Mouse (Mus musculus) left cerebral cortex, adult 2 months (tissue): ENCODE data around the gene Sass6. TPM values are rescaled to one million over a fixed set of nuclear protein-coding genes. Genes with fewer than 3 reads are reported as not detected.
"Not testable (repeated sequence)": the region's sequence is repeated elsewhere in the genome, so short reads cannot be mapped to it uniquely, and the experiment has no call there.

Experiments used
- DNase-seq, 2 experiments: peaks; one replicate each; pipeline ENCODE4 v3.0.0; 2021 to 2022; ENCODE audit warnings: low spot score in 2 of 2, mixed read lengths in 1 of 2; ENCODE audit errors: extremely low spot score in 1 of 2
- H3K27ac ChIP-seq: fragments of 200-600 bp; 2 replicates; pipeline ENCODE4 v1.8.1; 2022
- H3K4me3 ChIP-seq: fragments of 200-600 bp; 2 replicates; pipeline ENCODE4 v1.8.1; 2022
- CTCF ChIP-seq: fragments of 200-600 bp; IDR thresholded peaks from 2 replicates; pipeline ENCODE4 v1.8.1; 2022; ENCODE audit warnings: antibody characterized with exemption, mild to moderate bottlenecking, moderate library complexity
- intact Hi-C: fragments of 180-260 bp; cut with DNase I; formaldehyde crosslinking; loops from one replicate; pipeline ENCODE4 v1.15.1; 2025
- long read RNA-seq, 2 experiments: library from polyadenylated mRNA; stranded (forward); transcript quantifications; one replicate each; pipeline ENCODE4 v2.0.0; 2021; ENCODE audit warnings: borderline mapping rate in 2 of 2
- total RNA-seq, 2 experiments: library from RNA; stranded (reverse); gene quantifications; 2 replicates each; pipeline ENCODE4 v1.2.3; 2021

The Sass6 gene
- 1 to 10 TPM; 5.9 to 8.1 TPM for total RNA-seq
- long read RNA-seq, experiment 1, partial matches to known transcripts = 1 of 1 reads
- long read RNA-seq, experiment 1, other reads (novel, unspliced or antisense) = 0 of 1 reads
- long read RNA-seq, experiment 2, partial matches to known transcripts = 2 of 3 reads
- long read RNA-seq, experiment 2, other reads (novel, unspliced or antisense) = 0 of 3 reads

DNA sequence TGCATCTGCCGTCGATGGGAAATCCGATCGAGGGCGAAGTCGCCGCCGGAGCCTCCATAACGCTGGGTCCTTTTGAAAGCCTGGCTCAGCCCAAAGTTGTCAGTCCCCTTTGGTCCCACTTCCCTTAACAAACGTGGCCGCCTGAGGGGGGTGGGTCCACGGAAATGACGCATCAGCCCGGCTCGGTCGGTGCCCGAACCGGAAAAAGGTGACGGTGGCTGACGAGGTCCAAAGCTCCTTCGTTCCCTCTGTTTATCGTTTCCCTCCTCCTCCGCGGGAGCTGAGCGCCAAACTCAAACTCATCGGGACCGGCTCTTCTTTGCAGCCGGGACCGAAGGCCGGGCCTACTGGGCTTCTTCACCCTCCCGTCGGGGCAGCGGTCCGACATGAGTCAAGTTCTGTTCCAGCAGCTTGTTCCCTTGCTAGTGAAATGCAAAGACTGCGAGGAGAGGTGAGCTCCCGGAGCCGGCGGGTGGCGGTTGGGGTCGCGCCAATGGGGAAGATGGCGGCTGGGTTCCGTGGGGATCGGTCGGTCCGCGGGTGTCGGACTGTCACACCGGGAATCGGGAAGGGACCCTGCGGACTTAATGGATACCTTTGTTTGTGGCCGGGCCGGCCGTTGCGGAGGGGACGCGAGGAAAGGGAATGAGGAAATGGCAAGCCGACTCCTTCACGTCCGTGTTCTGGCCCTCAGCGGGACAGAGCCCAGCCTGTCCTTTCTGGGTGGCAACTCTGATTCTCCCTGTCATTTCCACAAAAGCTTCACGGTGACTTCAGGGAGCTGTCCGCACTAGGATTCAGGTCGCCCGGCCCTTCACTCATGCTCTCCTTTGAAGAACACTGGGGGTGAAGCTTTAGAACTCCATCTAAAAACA lies at the start of gene Sass6:
Sass6 (plus strand) TSS at position 255 of the 875 bp plus-strand sequence.
- Histone ChIP-seq H3K27ac (peak within 1 kb of the TSS; percentile 87), H3K4me3 (peak within 1 kb of the TSS; percentile 93)
- intact Hi-C loops = loop anchor here (1.0 to 5.0 kb wide), 4 partner anchors 67 to 154 kb away; partner anchors contain the start of genes Mfsd14a, Rtca and Slc35a3
- no peak for TF ChIP-seq CTCF
- DNase-seq = peak; percentile 98 to 99

GRCm38 (mm10) chr3:116547430-116547829 lies 47.4 kb upstream of the Sass6 start:
- Histone ChIP-seq H3K4me3 (no peak overlapping the region), H3K27ac (no peak overlapping the region)
- TF ChIP-seq CTCF = no peak
- no peak for DNase-seq
- intact Hi-C loops = no loop called here

DNA sequence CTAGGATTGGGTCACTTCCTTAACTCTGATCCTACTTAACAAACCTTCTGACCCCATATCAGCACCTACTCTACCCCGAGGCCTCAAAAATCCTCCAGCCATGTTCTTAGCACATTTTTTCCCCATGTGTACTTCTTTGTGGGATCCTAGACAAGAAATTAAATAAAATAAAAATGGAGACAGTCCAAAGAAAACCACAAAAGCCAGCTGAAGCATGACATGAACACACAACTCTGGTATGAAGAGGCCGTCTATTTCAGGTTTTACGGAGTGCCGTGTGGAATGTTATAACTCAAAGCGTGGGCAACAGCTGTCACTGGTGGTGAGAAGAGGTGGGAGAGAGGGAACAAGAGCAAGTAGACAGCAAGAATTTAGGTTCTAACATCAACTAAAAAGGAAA lies 43.4 kb upstream of the Sass6 start:
- TF ChIP-seq CTCF = no peak
- Histone ChIP-seq H3K4me3 (no peak overlapping the region), H3K27ac (no peak overlapping the region)
- intact Hi-C loops = loop anchor here (1.0 kb wide), 1 partner anchor 31 kb away; no protein-coding TSS in a partner anchor
- no peak for DNase-seq

- H3K4me3 ChIP-seq, intact Hi-C loops, H3K27ac ChIP-seq, DNase-seq: not testable (repeated sequence)
Measured at GRCm38 (mm10) chr3:116561315-116561714, 33.5 kb upstream of the Sass6 start.

- H3K4me3 ChIP-seq = no peak within 1 kb of the TSS
- intact Hi-C loops = no loop called here
- DNase-seq = no peak
- TF ChIP-seq CTCF = no peak
- no peak within 1 kb of the TSS for H3K27ac ChIP-seq
Measured at GRCm38 (mm10) chr3:116562408-116563094, 32.2 kb upstream of the Sass6 start, which contains the start of gene Lrrc39. Gene Lrrc39, plus strand, starts transcription at chr3:116562973.

GRCm38 (mm10) chr3:116563095-116563492 lies 31.7 kb upstream of the Sass6 start:
- H3K4me3 ChIP-seq = no peak overlapping the region
- intact Hi-C loops = no loop called here
- TF ChIP-seq CTCF = no peak
- no peak overlapping the region for H3K27ac ChIP-seq
- no peak for DNase-seq

DNA sequence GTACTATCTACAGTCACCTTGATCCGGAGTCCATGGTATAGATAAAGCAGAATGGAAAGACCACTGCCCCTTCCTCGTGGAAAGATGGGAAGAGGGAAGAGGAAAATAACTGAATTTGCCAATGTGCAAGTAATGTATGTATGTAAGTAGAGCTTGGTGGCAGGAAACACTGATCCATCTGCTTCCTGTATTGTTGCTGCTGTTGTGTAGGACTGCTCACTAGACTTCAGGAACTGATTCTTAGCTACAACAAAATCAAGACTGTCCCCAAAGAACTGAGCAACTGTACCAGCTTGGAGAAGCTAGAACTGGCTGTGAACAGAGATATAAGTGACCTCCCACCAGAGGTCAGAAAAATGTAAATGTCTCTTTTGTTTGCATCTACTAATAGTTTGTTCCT lies 24.2 kb upstream of the Sass6 start:
- no peak overlapping the region for H3K4me3 ChIP-seq
- no peak for DNase-seq
- H3K27ac ChIP-seq = no peak overlapping the region
- intact Hi-C loops = no loop called here
- no peak for TF ChIP-seq CTCF

DNA sequence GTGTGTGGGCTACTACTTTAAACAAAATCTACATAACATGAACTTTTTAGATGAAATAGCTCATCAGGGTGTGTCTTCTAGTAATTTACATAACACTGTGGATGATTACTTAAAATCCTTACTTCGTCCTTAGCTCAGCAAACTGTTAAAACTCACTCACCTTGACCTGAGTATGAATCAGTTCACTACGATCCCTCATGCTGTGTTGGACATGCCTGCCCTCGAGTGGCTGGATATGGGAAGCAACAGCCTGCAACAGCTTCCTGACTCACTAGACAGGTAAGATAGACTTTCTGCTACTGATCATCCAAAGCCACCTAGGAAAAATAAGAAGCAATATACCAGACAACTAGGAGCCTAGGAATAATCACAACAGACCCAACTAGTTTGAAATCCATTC lies 17.5 kb upstream of the Sass6 start:
- DNase-seq = no peak
- intact Hi-C loops = loop anchor here (5.0 kb wide), 2 partner anchors 65 to 245 kb away; partner anchors contain the start of gene Dbt
- H3K4me3 ChIP-seq = no peak overlapping the region
- TF ChIP-seq CTCF = peak; percentile 26; the same call in 1 of the 2 replicates
- no peak overlapping the region for H3K27ac ChIP-seq

DNA sequence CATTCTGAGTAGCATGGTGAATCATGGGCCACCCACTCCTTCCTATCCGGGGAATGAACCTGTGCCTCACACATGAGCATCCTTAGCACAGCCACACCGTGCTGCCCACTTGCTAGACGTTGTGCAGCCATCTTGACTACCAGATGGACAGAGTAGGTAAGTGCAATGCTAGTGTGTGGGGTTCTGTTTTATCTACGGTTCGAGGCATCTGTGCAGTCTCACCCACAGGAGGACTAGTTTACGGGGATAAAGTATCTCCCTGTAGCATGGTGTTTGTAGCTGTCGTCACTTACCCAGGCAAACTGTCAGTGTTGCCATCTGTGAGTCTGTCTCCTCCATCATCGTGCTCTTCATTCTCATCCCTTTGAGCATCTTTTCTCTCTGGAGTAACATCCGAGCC lies 12.6 kb upstream of the Sass6 start:
- Histone ChIP-seq H3K4me3 (no peak overlapping the region), H3K27ac (no peak overlapping the region)
- peak in 1 of 2 experiments; percentile 42 for DNase-seq
- intact Hi-C loops = loop anchor here (1.0 to 5.0 kb wide), 2 partner anchors 31 to 45 kb away; no protein-coding TSS in a partner anchor
- no peak for TF ChIP-seq CTCF

GRCm38 (mm10) chr3:116594076-116594727 lies 580 bp upstream of the Sass6 start:
- TF ChIP-seq CTCF = peak; percentile 23
- no peak for DNase-seq
- intact Hi-C loops = loop anchor here (1.0 to 5.0 kb wide), 4 partner anchors 68 to 155 kb away; partner anchors contain the start of genes Mfsd14a, Rtca and Slc35a3
- H3K4me3 ChIP-seq = peak overlapping the region; percentile 93
- peak overlapping the region; percentile 87 for H3K27ac ChIP-seq

GRCm38 (mm10) chr3:116595603-116595991 lies 815 bp downstream of the Sass6 start:
- DNase-seq = no peak
- intact Hi-C loops = loop anchor here (2.0 kb wide), 1 partner anchor 153 kb away; no protein-coding TSS in a partner anchor
- peak overlapping the region; percentile 93 for H3K4me3 ChIP-seq
- H3K27ac ChIP-seq = no peak overlapping the region
- TF ChIP-seq CTCF = no peak
